ENCODE assay signal across 12 mouse cellular contexts in genomic region chr19:56177231-56177745, GRCm38 (mm10).
DNase-seq lines count a peak whose midpoint lies in the region; ATAC-seq and TF ChIP-seq lines count a peak whose summit lies in the region.
"Had no signal": no experiment of that assay in that cellular context is flagged by ENCODE, and none has a peak within 500 bp of the region (broad histone marks: within the 10 kb centered on the region; RNA-seq: fewer than 3 reads in every experiment).

No protein-coding gene starts in this region.

- no peak overlapping the region for H3K4me3 ChIP-seq in heart, embryonic 14.5 days (ENCODE audit: control insufficient read depth in 1 of 2, insufficient read depth in 1 of 2, low read depth in 1 of 2, low read length in 2 of 2)
- H3K4me3 ChIP-seq in heart, embryonic 10.5 days = no peak overlapping the region
- no peak overlapping the region for H3K4me3 ChIP-seq in lung, postnatal 0 days (ENCODE audit: low read depth, low read length)
- no peak overlapping the region for H3K4me3 ChIP-seq in lung, adult 2 months (replicated peaks; ENCODE audit: extremely low read depth, low read depth, low read length)
- no peak overlapping the region for H3K4me3 ChIP-seq in embryonic facial prominence, embryonic 13.5 days
- H3K4me3 ChIP-seq in stomach, embryonic 14.5 days (ENCODE audit: low read depth, low read length) = no peak overlapping the region
- H3K4me3 ChIP-seq: forebrain, embryonic 13.5 days; neural tube, embryonic 12.5 days had no signal

- peak; percentile 68; the same call in 1 of the 2 replicates for ATAC-seq in heart, embryonic 14.5 days (ENCODE audit: insufficient number of reproducible peaks, insufficient read depth, low FRiP score, low read depth)
- peak; percentile 41 for ATAC-seq in lung, postnatal 0 days
- peak; percentile 87 for ATAC-seq in embryonic facial prominence, embryonic 13.5 days (ENCODE audit: insufficient number of reproducible peaks, insufficient read depth, low FRiP score, low TSS enrichment, low read depth)
- ATAC-seq in stomach, embryonic 14.5 days (ENCODE audit: insufficient number of reproducible peaks, insufficient read depth, low FRiP score, low read depth) = peak; percentile 69
- no peak for ATAC-seq in megakaryocyte progenitor cell, adult 5-6 weeks (replicated peaks; ENCODE audit: poor library complexity)
- ATAC-seq: forebrain, embryonic 13.5 days had no signal

- peaks cover 2 to 5% of the 10 kb centered on the region in 2 experiments; a peak in 1 of 4 replicates for H3K4me1 ChIP-seq in heart, embryonic 14.5 days (ENCODE audit: control insufficient read depth in 2 of 2, insufficient read depth in 2 of 2, low read length in 2 of 2)
- H3K4me1 ChIP-seq in heart, embryonic 10.5 days = peaks cover 10% of the 10 kb centered on the region
- no peaks in the 10 kb centered on the region for H3K4me1 ChIP-seq in lung, postnatal 0 days (ENCODE audit: insufficient read depth, low read depth, low read length)
- no peaks in the 10 kb centered on the region for H3K4me1 ChIP-seq in lung, adult 2 months (ENCODE audit: control insufficient read depth, insufficient read depth, low read length)
- peaks cover 54% of the 10 kb centered on the region for H3K4me1 ChIP-seq in embryonic facial prominence, embryonic 13.5 days
- no peaks in the 10 kb centered on the region for H3K4me1 ChIP-seq in stomach, embryonic 14.5 days (ENCODE audit: control insufficient read depth, insufficient read depth, low read length)
- H3K4me1 ChIP-seq: neural tube, embryonic 12.5 days had no signal

- H3K36me3 ChIP-seq in heart, embryonic 14.5 days (ENCODE audit: control insufficient read depth, insufficient read depth, low read length) = no peaks in the 10 kb centered on the region
- H3K36me3 ChIP-seq in heart, embryonic 10.5 days = no peaks in the 10 kb centered on the region
- no peaks in the 10 kb centered on the region for H3K36me3 ChIP-seq in lung, postnatal 0 days (ENCODE audit: insufficient read depth, low read length)
- H3K36me3 ChIP-seq in embryonic facial prominence, embryonic 13.5 days = no peaks in the 10 kb centered on the region
- no peaks in the 10 kb centered on the region for H3K36me3 ChIP-seq in stomach, embryonic 14.5 days (ENCODE audit: control insufficient read depth, insufficient read depth, low read length)
- H3K36me3 ChIP-seq: neural tube, embryonic 12.5 days had no signal

- no peak for DNase-seq in heart, embryonic 10.5 days (ENCODE audit: low spot score)
- peak; percentile 35 for DNase-seq in lung, postnatal 0 days (ENCODE audit: low spot score)
- DNase-seq in lung, adult 2 months = no peak
- DNase-seq in layer of hippocampus, adult 9-10 months (ENCODE audit: low spot score) = no peak
- DNase-seq: cerebellum, adult 9-11 months; right cerebral cortex, postnatal 25 days had no signal

- H3K9ac ChIP-seq in heart, embryonic 14.5 days (ENCODE audit: low read length) = no peak overlapping the region
- no peak overlapping the region for H3K9ac ChIP-seq in lung, postnatal 0 days (replicated peaks; ENCODE audit: low read depth)
- no peak overlapping the region for H3K9ac ChIP-seq in embryonic facial prominence, embryonic 13.5 days
- H3K9ac ChIP-seq in stomach, embryonic 14.5 days (replicated peaks; ENCODE audit: low read depth, low read length) = 0 out of 2 replicates have a peak overlapping the region, but pooled peaks have one; percentile 10
- H3K9ac ChIP-seq: forebrain, embryonic 13.5 days; neural tube, embryonic 12.5 days had no signal

- H3K9me3 ChIP-seq in heart, embryonic 14.5 days (ENCODE audit: control insufficient read depth, low read length) = no peaks in the 10 kb centered on the region
- no peaks in the 10 kb centered on the region for H3K9me3 ChIP-seq in heart, embryonic 10.5 days
- H3K9me3 ChIP-seq in lung, postnatal 0 days (ENCODE audit: low read length) = no peaks in the 10 kb centered on the region
- H3K9me3 ChIP-seq in embryonic facial prominence, embryonic 13.5 days = 0 out of 2 replicates have a peak, but pooled peaks cover 9% of the 10 kb centered on the region
- H3K9me3 ChIP-seq in stomach, embryonic 14.5 days (ENCODE audit: control insufficient read depth, low read depth, low read length) = no peaks in the 10 kb centered on the region
- H3K9me3 ChIP-seq: forebrain, embryonic 13.5 days; neural tube, embryonic 12.5 days had no signal

- WGBS in heart, embryonic 14.5 days = 29% methylated on average over 12 of the region's 12 CpGs
- 40% methylated on average over 12 of the region's 12 CpGs for WGBS in heart, embryonic 10.5 days
- 16% methylated on average over 12 of the region's 12 CpGs for WGBS in lung, postnatal 0 days
- WGBS in lung, adult 2 months = 38% methylated on average over 12 of the region's 12 CpGs
- 10% methylated on average over 12 of the region's 12 CpGs for WGBS in embryonic facial prominence, embryonic 13.5 days
- WGBS in stomach, embryonic 14.5 days = 19% methylated on average over 12 of the region's 12 CpGs

- TF ChIP-seq EP300 in lung, postnatal 0 days (IDR thresholded peaks at IDR 0.05) = no peak

- 0 out of 4 replicates have a peak overlapping the region, but pooled peaks of 1 of the 2 experiments have one; percentile 16 for H3K27ac ChIP-seq in heart, embryonic 14.5 days (replicated peaks in 1 of 2; ENCODE audit: control insufficient read depth in 1 of 2, insufficient read depth in 1 of 2, low read depth in 2 of 2, low read length in 2 of 2)
- H3K27ac ChIP-seq in heart, embryonic 10.5 days = no peak overlapping the region
- H3K27ac ChIP-seq in lung, postnatal 0 days (ENCODE audit: low read length) = no peak overlapping the region
- H3K27ac ChIP-seq in embryonic facial prominence, embryonic 13.5 days = peak overlapping the region; percentile 87
- H3K27ac ChIP-seq in stomach, embryonic 14.5 days (ENCODE audit: low read length) = peak overlapping the region; percentile 72
- H3K27ac ChIP-seq: forebrain, embryonic 13.5 days; neural tube, embryonic 12.5 days had no signal

- H3K27me3 ChIP-seq in heart, embryonic 14.5 days (ENCODE audit: control insufficient read depth, insufficient read depth, low read length) = no peaks in the 10 kb centered on the region
- H3K27me3 ChIP-seq in heart, embryonic 10.5 days (ENCODE audit: insufficient read depth, poor library complexity, severe bottlenecking) = peaks cover 4% of the 10 kb centered on the region; the same call in 1 of the 2 replicates
- no peaks in the 10 kb centered on the region for H3K27me3 ChIP-seq in lung, postnatal 0 days (replicated peaks; ENCODE audit: insufficient read depth, low read length)
- peaks cover 33% of the 10 kb centered on the region for H3K27me3 ChIP-seq in embryonic facial prominence, embryonic 13.5 days
- H3K27me3 ChIP-seq in stomach, embryonic 14.5 days (ENCODE audit: control insufficient read depth, insufficient read depth, low read length) = no peaks in the 10 kb centered on the region
- H3K27me3 ChIP-seq: neural tube, embryonic 12.5 days had no signal

- H3K4me2 ChIP-seq in heart, embryonic 14.5 days (ENCODE audit: low read length) = 0 out of 2 replicates have a peak overlapping the region, but pooled peaks have one; percentile 4
- H3K4me2 ChIP-seq in lung, postnatal 0 days (replicated peaks; ENCODE audit: low read depth, low read length) = no peak overlapping the region
- H3K4me2 ChIP-seq in embryonic facial prominence, embryonic 13.5 days = peak overlapping the region; percentile 43; the same call in 1 of the 2 replicates
- no peak overlapping the region for H3K4me2 ChIP-seq in stomach, embryonic 14.5 days (replicated peaks; ENCODE audit: low read depth, low read length)
- H3K4me2 ChIP-seq: forebrain, embryonic 13.5 days; neural tube, embryonic 12.5 days had no signal

- TF ChIP-seq CTCF in lung, postnatal 0 days (IDR thresholded peaks at IDR 0.05) = no peak
- no peak for TF ChIP-seq CTCF in lung, adult 2 months (IDR thresholded peaks at IDR 0.05; ENCODE audit: insufficient read depth, low read length)

- TF ChIP-seq POLR2A in lung, adult 2 months (IDR thresholded peaks at IDR 0.05; ENCODE audit: borderline replicate concordance, extremely low read depth, low read depth, low read length) = no peak

Comparison
In these comparisons a context has a peak if more than half of its experiments do, and no peak if none do; other contexts are left out.
1. H3K27ac ChIP-seq: peak in embryonic facial prominence, embryonic 13.5 days (single experiment) and stomach, embryonic 14.5 days (single experiment); none in heart, embryonic 10.5 days (single experiment) and lung, postnatal 0 days (single experiment).
2. H3K4me2 ChIP-seq: peak in heart, embryonic 14.5 days (single experiment) and embryonic facial prominence, embryonic 13.5 days (single experiment); none in lung, postnatal 0 days (single experiment) and stomach, embryonic 14.5 days (single experiment).